Mouse (Mus musculus) ES-Bruce4 (cell line): ENCODE results near the gene Tmem129.

Experiments
- CTCF ChIP-seq: IDR thresholded peaks from one replicate; pipeline ENCODE4 v1.8.1; 2011; ENCODE audit warnings: low read depth, low read length
- POLR2A ChIP-seq: IDR thresholded peaks from one replicate; pipeline ENCODE4 v1.8.1; 2011; ENCODE audit warnings: low read length; ENCODE audit not compliant: insufficient read depth

DNA sequence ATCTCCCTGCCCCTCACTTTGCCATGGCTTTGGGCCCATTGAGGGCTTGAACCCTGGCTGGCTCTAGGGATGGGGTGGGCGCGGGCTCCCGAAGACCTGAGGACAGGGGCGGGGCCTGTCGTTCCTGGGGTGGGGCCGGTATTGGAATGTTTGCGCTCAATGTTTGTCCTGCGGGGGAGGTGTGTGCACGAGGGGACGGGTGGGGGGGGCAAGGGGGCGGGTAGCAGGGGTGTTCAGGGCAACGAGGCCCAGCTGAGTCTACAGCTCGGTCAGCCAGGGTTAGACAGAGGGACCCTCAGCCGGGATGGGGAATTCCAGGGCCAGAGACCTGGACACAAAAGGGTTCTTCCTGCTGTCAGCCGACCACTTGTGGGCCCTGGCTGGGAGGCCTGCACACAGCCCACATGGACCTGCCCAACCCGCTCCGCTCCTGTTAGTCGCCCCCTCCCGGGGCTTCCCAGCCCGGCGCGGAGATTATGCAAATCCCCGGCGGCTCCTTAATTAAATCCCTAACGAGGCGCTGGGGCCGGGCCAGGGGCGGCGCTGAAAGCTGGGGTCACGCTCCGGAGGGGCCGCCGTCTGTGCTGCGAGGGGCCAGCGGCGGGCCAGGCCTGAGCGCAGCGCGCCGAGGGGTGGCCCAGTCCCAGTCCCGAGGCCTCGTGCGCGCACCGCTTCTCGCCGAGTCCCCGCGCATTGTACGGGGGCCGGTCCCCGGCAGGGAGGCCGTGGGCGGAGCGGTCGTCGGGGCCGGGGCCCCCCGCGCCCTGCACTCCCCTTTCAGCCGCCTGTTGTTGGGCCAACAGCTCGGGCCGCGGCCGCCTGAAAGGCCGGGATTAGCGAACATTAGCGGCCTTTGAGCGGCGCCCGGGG lies 36.9 kb upstream of the Tmem129 start:
- TF ChIP-seq POLR2A (no peak), CTCF (no peak)
